Mouse (Mus musculus) hindbrain, embryonic 16.5 days (tissue): ENCODE data around the gene Mvp. TPM values are rescaled to one million over a fixed set of nuclear protein-coding genes. Genes with fewer than 3 reads are reported as not detected.
A peak's percentile ranks its signal among the peaks of the same experiment; 100 is the strongest.

Source experiments
- ATAC-seq: fragments of 200-750 bp; cut with Nextera tagmentation; 2 replicates; pipeline ENCODE4 v1.8.0; 2017; ENCODE audit warnings: moderate TSS enrichment, moderate library complexity
- H3K27ac ChIP-seq: fragments of 300-500 bp; sonication (generic); 2 replicates; pipeline ENCODE4 v1.5.1; 2014; ENCODE audit warnings: low read depth, mild to moderate bottlenecking, control low read depth, low read length, moderate library complexity
- H3K27me3 ChIP-seq: fragments of 300-500 bp; sonication (generic); replicated peaks from 2 replicates; pipeline ENCODE4 v1.6.1; 2014; ENCODE audit warnings: low read length; ENCODE audit not compliant: control insufficient read depth, insufficient read depth
- H3K36me3 ChIP-seq: fragments of 300-500 bp; sonication (generic); 2 replicates; pipeline ENCODE4 v1.6.1; 2014; ENCODE audit warnings: mild to moderate bottlenecking, low read length, moderate library complexity, mixed read lengths; ENCODE audit not compliant: control insufficient read depth, insufficient read depth
- H3K4me1 ChIP-seq: fragments of 300-500 bp; sonication (generic); 2 replicates; pipeline ENCODE4 v1.6.1; 2014; ENCODE audit warnings: low read depth, low read length; ENCODE audit not compliant: control insufficient read depth, insufficient read depth
- H3K4me2 ChIP-seq: fragments of 300-500 bp; sonication (generic); 2 replicates; pipeline ENCODE4 v1.6.1; 2014; ENCODE audit warnings: mild to moderate bottlenecking, low read length, control low read depth, moderate library complexity
- H3K4me3 ChIP-seq: fragments of 300-500 bp; sonication (generic); 2 replicates; pipeline ENCODE4 v1.5.1; 2014; ENCODE audit warnings: mild to moderate bottlenecking, low read length, control low read depth, moderate library complexity
- H3K9ac ChIP-seq: fragments of 300-500 bp; sonication (generic); 2 replicates; pipeline ENCODE4 v1.6.1; 2014; ENCODE audit warnings: low read depth, mild to moderate bottlenecking, control low read depth, low read length, moderate library complexity
- H3K9me3 ChIP-seq: fragments of 300-500 bp; sonication (generic); 2 replicates; pipeline ENCODE4 v1.6.1; 2014; ENCODE audit warnings: mild to moderate bottlenecking, low read length, moderate library complexity; ENCODE audit not compliant: control insufficient read depth
- WGBS: fragments of 180-500 bp; shearing (Covaris S2); extraction: QIAGEN DNeasy Blood & Tissue Kit; methylation state at CpG from one replicate; pipeline ENCODE4 v1.1.7; 2014; 5-methylcytosine and 5-hydroxymethylcytosine counted together
- polyA plus RNA-seq: library from polyadenylated mRNA; unstranded; fragments of >200 nt; fragmentation: Nextera tagmentation; extraction: Ambion mirVana; gene quantifications from 2 replicates; pipeline ENCODE4 v1.2.1, GENCODE M21; 2015

The Mvp gene
- polyA plus RNA-seq, 1 experiment from 2014 or later = 3.9 TPM

- 59% methylated on average over 6 of the region's 6 CpGs for WGBS
- ATAC-seq = no peak
- Histone ChIP-seq H3K9me3 (no peaks in the 10 kb centered on the region), H3K9ac (no peak overlapping the region), H3K4me2 (no peak overlapping the region), H3K27ac (no peak overlapping the region), H3K4me1 (no peaks in the 10 kb centered on the region), H3K36me3 (peaks cover 37% of the 10 kb centered on the region), H3K4me3 (no peak overlapping the region), H3K27me3 (no peaks in the 10 kb centered on the region)
Observed at GRCm38 (mm10) chr7:126967361-126967760, 47.1 kb downstream of the Mvp start.

- Histone ChIP-seq H3K36me3 (peaks cover 43% of the 10 kb centered on the region), H3K4me2 (no peak overlapping the region)
Observed at GRCm38 (mm10) chr7:126965568-126965967, 48.9 kb downstream of the Mvp start.

DNA sequence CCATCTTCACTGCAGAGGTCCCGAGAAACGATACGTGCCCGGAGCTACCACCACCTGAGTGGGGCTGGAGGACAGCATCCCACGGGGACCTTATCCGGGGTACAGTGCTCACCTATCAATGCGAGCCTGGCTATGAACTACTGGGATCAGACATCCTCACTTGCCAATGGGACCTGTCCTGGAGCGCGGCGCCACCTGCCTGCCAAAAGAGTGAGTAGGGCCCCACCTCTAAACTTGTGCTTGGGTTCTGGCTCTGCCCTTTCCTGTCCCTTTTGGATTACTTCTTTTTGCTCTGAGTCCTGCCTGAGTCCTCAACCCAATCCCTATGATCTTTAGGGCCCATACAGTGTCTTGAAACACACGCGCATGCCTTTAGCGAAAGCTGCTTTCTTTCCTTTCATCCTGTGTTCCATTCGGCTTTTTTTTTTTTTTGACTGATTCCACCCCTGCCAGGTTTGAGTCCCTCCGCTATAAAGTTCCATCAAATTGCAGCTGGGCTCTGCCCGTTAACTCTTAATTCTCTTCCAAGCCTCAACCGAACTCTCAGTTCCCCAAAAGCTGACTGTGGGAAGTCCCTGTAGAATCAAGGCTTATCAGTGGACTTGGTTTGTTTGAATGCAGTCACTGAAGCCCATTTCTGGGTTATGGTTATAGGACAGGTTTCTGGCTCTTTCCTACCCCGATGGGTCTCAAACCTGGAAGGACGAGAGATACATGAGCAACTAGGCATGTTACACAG is 50.7 kb downstream of the Mvp start:
- Histone ChIP-seq H3K4me2 (no peak overlapping the region), H3K36me3 (peaks cover 49% of the 10 kb centered on the region), H3K27me3 (0 out of 2 replicates have a peak, but pooled peaks cover 3% of the 10 kb centered on the region), H3K9ac (no peak overlapping the region), H3K9me3 (no peaks in the 10 kb centered on the region), H3K4me1 (no peaks in the 10 kb centered on the region), H3K4me3 (no peak overlapping the region), H3K27ac (no peak overlapping the region)
- 32% methylated on average over 19 of the region's 19 CpGs for WGBS
- ATAC-seq = no peak

More at GRCm38 (mm10) chr7:126965568-126965967, 48.9 kb downstream of the Mvp start:
- Histone ChIP-seq H3K4me3 (no peak overlapping the region), H3K4me1 (no peaks in the 10 kb centered on the region), H3K27ac (no peak overlapping the region), H3K27me3 (0 out of 2 replicates have a peak, but pooled peaks cover 3% of the 10 kb centered on the region), H3K9me3 (no peaks in the 10 kb centered on the region), H3K9ac (no peak overlapping the region)
- WGBS = 72% methylated on average over 3 of the region's 3 CpGs
- no peak for ATAC-seq

DNA sequence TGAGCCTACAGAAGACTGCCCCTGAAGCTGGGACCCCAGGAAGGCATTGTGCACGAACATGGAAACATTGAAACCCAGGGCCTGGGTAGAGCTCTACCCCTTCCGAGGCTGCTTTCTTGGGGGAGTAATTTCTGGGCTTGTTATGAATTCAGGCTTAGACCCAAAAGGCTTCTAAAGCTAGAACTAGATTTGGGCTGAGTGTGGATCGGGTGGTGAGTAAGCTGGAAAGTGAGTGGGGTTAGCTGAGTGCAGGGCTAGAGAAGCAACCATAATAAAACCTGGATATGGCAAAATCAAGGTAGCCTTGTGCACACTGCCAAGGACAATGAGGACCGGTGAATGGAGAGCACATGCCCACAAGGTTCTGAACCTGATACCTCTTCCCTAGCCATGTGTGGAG is 52.5 kb downstream of the Mvp start:
- Histone ChIP-seq H3K9ac (no peak overlapping the region), H3K4me2 (no peak overlapping the region), H3K27ac (no peak overlapping the region), H3K9me3 (no peaks in the 10 kb centered on the region), H3K36me3 (peaks cover 44% of the 10 kb centered on the region), H3K4me3 (no peak overlapping the region), H3K27me3 (0 out of 2 replicates have a peak, but pooled peaks cover 3% of the 10 kb centered on the region), H3K4me1 (no peaks in the 10 kb centered on the region)
- no peak for ATAC-seq
- WGBS = 84% methylated on average over 4 of the region's 4 CpGs

- Histone ChIP-seq H3K9me3 (no peaks in the 10 kb centered on the region), H3K4me2 (no peak overlapping the region), H3K9ac (no peak overlapping the region), H3K27me3 (0 out of 2 replicates have a peak, but pooled peaks cover 3% of the 10 kb centered on the region), H3K36me3 (peaks cover 47% of the 10 kb centered on the region), H3K4me1 (no peaks in the 10 kb centered on the region), H3K4me3 (no peak overlapping the region), H3K27ac (no peak overlapping the region)
- 87% methylated on average over 5 of the region's 5 CpGs for WGBS
- no peak for ATAC-seq
Observed at GRCm38 (mm10) chr7:126961095-126961494, 53.3 kb downstream of the Mvp start.

DNA sequence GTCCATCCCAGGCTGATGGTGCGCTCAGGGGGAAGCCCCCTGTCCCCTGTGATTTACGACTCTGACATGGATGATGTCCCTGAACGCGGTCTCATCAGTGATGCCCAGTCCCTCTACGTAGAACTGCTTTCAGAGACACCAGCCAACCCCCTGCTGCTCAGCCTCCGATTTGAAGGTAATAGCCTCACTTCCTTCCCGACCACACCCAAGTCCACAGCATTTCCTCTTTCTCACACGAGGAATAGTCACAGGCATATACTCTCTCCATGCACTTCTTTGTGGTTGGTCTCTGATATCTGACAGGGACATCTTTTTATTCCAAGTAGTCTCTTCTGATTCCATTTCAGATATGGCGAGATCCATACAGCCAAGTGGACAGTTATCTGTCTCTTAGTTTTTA is 54.6 kb downstream of the Mvp start:
- Histone ChIP-seq H3K4me3 (no peak overlapping the region), H3K27me3 (0 out of 2 replicates have a peak, but pooled peaks cover 3% of the 10 kb centered on the region), H3K9ac (no peak overlapping the region), H3K9me3 (no peaks in the 10 kb centered on the region), H3K27ac (no peak overlapping the region), H3K36me3 (peaks cover 47% of the 10 kb centered on the region), H3K4me2 (no peak overlapping the region), H3K4me1 (no peaks in the 10 kb centered on the region)
- no peak for ATAC-seq
- 71% methylated on average over 9 of the region's 9 CpGs for WGBS

DNA sequence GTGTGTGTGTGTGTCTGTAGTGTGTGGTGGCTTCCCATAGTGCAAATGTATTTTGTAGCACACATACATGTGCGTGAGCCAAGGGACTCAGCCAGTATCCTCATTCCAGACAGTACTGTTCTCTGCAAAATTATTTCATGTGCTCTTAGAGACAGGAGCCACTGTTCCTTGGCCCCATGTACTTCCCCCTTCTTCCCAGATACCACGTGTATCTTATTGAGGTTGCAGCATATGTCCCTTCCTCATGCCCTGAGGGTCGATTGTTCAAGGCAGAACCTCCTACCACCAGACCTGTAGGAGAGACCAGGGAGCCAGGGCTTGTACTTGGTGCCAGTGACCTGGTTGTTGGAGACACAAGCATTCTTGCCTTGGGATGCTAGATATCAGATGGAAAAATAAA is 59.3 kb downstream of the Mvp start:
- no peaks in the 10 kb centered on the region for H3K27me3 ChIP-seq
- WGBS = 71% methylated on average over 3 of the region's 3 CpGs
- peaks cover 15% of the 10 kb centered on the region for H3K4me1 ChIP-seq
- no peak overlapping the region for H3K4me3 ChIP-seq
- no peaks in the 10 kb centered on the region for H3K9me3 ChIP-seq
- H3K4me2 ChIP-seq = no peak overlapping the region
- ATAC-seq = no peak
- no peak overlapping the region for H3K27ac ChIP-seq
- no peak overlapping the region; the same call in 1 of the 2 replicates for H3K9ac ChIP-seq
- peaks cover 22% of the 10 kb centered on the region for H3K36me3 ChIP-seq

GRCm38 (mm10) chr7:126952646-126953045 is 61.8 kb downstream of the Mvp start:
- no peak overlapping the region for H3K27ac ChIP-seq
- H3K4me3 ChIP-seq = peak overlapping the region; percentile 70
- peaks cover 27% of the 10 kb centered on the region for H3K4me1 ChIP-seq
- 3% methylated on average over 8 of the region's 8 CpGs for WGBS
- H3K36me3 ChIP-seq = peaks cover 7% of the 10 kb centered on the region; the same call in 1 of the 2 replicates
- no peak for ATAC-seq
- H3K9ac ChIP-seq = peak overlapping the region; percentile 43
- no peaks in the 10 kb centered on the region for H3K9me3 ChIP-seq
- peak overlapping the region; percentile 93 for H3K4me2 ChIP-seq
- no peaks in the 10 kb centered on the region for H3K27me3 ChIP-seq

DNA sequence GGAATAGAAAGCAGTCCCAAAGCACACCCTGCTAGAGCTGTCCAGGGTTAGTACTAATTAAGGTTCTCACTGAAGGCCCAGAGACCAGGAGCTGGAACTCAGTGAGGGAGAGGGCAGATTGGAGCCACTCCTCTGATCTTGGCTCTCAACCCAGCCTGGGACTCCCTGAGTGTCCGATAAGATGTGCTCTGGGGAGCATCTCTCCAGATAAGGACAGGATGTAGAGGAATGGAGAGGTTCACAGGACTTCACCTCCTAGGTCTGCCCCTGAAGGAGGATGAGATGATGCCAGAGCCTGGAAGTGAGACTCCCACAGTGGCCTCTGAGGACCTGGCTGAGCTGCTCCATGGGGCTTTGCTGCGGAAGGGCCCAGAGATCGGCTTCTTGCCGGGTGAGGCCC is 62.7 kb downstream of the Mvp start:
- H3K27ac ChIP-seq = peak overlapping the region; percentile 58
- H3K9me3 ChIP-seq = no peaks in the 10 kb centered on the region

More for the DNA sequence above, 62.7 kb downstream of the Mvp start:
- Histone ChIP-seq H3K4me3 (peak overlapping the region; percentile 70), H3K4me2 (peak overlapping the region; percentile 93), H3K9ac (peak overlapping the region; percentile 78), H3K4me1 (peaks cover 28% of the 10 kb centered on the region), H3K27me3 (no peaks in the 10 kb centered on the region), H3K36me3 (0 out of 2 replicates have a peak, but pooled peaks cover 2% of the 10 kb centered on the region)
- 21% methylated on average over 4 of the region's 4 CpGs for WGBS
- no peak for ATAC-seq
